Mouse (Mus musculus) liver (tissue): ENCODE measurements at regions not wholly inside any gene's neighbourhood (a gene's known extent, or its start where the extent isn't known, plus 50 kb on each side); places are given as distances from the start of the nearest gene placed in this dataset.

Experiments used
- DNase-seq: peaks from one replicate; pipeline ENCODE4 v3.0.0-alpha.2; 2020; ENCODE audit warnings: mixed read lengths

DNA sequence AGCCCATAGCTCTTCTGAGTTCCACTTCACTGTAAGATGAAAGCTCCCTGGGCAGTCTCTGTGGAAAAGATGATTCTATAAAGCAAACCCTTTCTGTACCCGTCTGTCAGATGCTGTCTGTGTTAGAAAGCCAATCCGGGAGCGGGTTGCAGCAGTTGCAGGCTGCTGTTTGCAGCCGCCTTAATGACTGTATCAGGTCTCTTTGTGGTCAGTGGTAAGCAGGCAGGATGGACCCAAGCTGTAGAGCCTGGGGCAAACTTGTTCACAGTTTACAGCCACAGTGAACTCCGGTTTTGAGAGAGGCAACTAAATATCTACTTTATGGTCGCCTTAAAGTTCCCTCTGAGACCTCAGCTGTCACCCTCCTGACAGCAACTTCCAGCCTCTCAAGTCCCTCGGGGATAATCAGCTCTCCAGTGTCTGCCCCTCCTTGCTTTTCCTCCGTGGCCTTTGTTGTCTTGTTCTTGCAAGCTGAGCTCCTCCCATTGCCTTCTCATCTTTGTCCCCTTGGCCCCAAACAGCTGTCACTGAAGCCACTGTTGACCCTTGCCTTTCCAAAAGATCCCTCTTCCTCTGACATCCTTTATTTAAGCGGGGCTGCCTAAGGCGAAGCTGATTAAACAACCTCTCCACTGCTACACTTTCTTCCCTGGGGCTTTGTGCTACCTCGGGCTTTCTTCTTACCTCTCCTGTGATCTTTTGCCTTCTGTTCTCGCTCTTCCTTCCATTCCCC, 565.1 kb downstream of the Bnc2 start:
- DNase-seq = no peak

DNA sequence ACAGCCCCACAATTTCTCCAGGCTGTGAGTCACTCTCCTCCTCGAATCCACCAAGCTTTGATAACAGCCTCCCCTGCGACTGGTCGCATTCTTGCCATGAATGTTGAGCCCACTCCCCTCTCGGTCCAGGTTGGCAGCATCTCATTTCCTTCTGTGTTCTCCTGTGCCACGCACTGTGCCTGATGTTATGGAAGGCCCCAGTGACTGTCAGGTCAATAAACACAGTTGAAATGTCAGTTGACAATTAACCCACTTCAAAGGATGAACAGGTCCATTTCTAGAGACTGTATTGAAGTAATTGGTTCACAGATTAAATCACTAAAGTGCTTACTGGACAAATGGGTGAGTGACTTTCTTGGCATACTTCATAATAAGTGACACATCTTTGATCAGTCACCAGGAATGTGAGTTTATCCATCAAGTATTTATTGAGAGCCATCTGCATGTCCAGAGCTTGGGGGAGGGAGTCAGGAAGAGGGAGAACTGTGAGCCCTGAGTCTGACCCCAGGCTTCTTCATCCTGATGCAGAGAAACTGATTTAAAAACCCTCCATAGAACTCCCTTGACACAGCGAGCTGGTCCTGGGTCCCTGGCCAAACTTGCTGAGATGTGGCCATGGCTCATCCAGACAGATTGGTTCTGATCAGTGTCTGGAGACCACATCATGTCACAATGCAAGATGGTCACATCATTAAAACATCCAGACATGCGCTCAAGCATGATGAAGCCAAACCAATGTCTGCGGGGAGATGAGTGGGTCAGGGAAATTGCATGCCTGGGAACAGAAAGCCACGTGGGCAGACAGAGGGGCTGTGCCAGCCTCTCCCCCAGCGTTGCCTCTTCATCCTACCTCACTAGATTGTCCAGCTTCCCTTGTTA, 560.7 kb downstream of the Bnc2 start:
- DNase-seq = no peak

DNA sequence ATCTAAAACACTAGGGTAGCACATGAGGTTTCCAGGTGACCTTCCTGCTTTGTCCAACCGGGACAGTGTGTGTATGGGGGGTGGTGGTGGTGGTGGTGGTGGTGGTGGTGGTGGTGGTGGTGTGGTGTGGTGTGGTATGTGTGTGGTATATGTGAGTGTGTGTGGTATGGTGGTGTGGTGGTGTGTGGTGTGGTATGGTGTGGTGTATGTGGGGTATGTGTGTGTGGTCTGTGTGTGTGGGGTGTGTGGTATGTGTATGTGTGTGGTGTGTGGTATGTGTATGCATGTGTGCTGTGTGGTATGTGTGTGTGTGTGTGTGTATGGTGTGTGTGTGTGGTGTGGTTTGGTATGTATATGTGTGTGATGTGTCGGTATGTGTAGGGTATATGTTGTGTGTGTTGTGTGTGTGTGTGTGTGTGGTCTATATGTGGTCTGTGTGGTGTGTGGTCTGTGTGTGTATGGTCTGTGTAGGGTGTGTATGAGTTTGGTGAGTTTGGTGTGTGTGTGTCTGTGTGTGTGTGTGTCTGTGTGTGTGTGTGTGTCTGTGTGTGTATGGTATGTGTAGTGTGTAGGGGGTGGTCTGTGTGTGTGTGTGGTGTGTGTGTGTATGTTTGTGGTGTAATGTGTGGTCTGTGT, 556.7 kb downstream of the Bnc2 start:
- no peak for DNase-seq

DNA sequence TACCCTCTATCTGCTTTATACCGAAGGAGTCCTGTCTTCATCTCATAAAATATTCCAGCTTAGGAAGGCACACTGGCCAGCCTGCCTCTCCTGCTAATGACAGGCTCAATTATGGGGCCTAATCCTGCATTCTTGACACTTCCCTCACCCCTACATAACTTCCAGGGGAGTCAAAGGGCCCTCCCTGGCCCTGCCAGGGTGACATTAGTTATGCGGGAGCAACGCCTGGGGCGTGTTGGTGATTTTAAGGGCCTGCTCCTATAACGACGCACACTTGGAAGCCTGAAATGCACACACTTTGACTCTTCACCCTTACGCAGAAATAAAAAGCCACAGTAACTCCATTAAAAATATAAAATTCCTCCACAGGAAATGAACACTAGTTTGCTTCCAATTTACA, 555.5 kb downstream of the Bnc2 start:
- no peak for DNase-seq

DNA sequence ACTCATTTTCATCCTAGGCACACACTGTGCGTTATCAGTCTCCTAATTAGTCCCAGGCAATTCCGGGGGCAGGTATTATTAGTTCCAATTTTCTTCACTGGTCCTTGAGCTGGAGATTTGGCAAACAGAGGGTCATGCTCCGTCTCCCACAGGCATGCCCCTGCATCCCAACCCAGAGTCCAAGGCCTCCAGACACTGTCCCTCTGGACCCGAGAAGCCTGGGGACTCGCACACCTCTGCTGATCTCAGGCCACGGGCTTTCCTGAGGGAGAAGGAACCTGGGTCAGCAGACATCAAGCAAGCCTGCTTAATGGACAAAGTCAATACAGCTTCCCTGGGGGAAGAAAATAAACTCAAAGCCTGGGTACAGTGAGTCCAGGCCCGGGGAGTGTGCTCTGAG, 554.7 kb downstream of the Bnc2 start:
- DNase-seq = no peak

DNA sequence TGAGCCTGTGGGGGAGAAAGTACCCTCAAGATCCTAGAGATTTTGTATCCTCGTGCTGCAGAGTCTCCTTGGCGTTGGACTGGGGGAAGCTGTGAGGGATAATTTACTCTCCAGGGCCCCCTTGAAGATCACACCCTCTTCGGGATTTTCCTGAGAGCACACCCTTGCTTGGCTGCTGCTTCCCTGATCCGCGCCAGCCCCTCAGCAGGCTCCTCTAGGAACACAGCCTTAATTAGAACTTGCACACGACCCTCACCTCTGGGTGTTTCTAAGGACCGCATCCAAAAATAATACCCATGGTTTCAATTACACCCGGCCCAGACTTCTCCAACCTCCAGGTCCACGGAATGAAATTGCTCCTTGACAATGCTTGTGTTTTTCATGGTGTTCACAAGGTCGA, 553.6 kb downstream of the Bnc2 start:
- no peak for DNase-seq

DNA sequence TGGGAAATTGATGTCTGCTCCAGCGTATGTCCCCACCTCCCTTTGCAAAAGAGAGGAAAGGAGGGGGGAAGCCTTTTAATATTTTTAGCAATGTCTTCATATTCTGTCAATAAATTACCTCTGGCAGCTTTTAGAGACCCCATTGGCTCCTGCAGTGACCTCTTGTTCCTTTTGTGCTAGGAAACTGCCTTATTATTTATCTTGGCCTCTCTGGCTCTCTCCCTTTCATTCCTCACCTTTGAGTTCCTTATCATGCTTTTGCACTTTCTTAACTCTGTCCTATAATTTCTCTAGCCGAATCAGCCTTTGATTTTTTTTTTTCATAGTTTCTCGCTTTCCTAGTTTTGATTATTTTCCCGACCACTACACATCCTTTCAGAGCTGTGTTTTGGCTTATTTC, 548.7 kb downstream of the Bnc2 start:
- DNase-seq = no peak

DNA sequence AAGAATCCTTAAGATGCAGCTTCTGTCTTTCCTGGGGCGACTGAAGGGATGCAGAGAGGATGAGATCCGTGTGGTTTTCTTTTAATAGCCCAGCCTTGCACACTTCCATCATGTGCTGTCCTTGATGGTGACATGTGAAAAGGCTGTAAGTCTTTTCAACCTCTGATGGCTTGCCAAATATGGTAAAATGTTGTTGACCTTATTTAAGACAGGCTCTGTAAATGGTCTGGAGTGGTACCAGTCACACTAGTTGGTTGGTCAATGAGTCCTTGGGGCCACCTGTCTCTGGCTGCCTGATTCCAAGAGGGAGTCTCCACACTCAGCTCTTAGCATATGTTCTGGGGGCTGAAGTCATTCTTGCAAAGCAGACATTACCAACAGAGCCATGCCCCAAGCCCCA, 547.7 kb downstream of the Bnc2 start:
- DNase-seq = no peak

DNA sequence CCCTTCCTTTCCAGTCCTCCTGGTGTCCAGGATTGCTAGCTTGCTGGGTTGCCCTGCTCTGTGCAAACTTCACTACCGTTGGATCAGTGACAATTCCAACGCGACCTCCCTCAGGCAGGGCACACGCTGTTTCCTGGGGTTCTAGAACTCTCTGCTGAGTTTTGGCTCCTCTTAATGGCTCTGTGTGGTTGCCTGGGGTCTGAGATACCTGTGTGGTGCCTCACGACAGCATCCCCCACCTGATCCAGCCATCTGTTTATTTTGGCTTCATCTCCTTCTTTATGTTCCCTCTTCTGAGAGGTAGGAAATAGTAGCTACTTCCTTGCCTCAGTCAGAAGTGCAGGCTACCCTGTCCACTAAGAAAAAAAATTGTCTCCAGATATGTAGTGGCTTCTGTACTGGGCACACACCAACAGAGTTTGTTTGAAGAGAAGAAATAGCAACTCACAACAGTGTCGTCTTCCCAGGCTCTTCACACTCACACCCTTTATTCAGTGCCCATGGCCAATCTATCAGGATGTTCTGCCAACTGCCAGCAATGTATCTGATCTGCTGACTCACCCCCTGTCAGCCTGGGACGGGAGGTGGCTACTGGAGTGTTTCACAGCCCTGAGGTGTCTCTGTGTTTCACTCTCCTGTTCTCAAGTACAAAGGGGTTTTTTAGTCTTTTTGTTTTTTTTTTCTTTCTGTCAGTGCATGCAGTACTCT, 544.1 kb downstream of the Bnc2 start:
- no peak for DNase-seq

DNA sequence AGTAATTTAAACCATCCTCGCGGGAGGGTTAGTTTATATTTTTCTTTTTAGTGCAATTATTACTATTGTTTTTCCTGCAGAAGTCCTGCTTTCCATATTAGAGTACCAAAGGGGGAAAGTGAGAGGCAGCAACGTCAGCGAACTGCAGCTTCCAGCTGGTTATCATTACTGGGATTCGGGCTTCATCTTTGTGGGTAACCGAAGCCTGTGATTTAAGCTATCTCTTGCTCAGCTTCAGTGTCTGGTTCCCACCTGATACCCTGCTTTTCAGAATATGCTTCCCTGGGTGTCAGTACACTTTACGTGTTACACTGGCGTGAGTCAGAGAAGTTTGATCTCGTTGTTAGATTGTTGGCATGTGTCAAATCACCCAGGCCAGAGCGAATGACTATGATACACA, 539.3 kb downstream of the Bnc2 start:
- DNase-seq = no peak

DNA sequence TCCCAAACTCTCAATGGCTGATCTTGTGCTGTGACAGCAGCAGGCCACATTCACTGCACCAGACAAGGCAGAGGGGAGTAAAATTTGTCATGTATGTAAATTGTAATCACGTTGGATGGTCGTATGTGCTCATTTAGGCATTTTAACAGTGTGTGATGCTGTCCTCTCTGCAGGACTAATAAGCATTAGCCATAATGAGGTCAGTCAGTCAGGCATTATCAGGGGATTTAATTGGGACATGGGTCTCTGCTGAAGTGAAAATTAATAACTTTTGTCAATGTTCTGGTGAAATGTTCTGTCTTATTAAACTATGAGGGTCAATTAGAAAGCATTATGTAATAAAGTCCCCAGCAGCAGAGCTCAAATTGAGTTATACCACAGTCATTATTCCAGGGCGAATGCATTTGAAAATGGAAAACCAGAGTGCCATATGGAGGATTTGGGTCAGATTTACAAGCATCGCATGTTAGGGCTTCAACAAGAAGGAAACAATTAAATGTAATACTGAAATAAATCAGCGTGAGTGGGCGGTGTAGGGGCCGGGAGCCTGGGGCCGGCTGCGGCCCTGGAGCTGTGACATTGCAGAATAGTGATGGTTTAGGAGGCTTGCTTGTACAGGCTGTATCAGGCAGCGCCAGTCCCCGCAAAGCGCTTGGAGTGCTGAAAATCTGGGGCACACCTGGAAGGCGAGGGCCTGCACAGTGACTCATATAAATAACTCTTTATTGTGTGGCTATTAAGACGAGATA, 537.7 kb downstream of the Bnc2 start:
- DNase-seq = no peak

DNA sequence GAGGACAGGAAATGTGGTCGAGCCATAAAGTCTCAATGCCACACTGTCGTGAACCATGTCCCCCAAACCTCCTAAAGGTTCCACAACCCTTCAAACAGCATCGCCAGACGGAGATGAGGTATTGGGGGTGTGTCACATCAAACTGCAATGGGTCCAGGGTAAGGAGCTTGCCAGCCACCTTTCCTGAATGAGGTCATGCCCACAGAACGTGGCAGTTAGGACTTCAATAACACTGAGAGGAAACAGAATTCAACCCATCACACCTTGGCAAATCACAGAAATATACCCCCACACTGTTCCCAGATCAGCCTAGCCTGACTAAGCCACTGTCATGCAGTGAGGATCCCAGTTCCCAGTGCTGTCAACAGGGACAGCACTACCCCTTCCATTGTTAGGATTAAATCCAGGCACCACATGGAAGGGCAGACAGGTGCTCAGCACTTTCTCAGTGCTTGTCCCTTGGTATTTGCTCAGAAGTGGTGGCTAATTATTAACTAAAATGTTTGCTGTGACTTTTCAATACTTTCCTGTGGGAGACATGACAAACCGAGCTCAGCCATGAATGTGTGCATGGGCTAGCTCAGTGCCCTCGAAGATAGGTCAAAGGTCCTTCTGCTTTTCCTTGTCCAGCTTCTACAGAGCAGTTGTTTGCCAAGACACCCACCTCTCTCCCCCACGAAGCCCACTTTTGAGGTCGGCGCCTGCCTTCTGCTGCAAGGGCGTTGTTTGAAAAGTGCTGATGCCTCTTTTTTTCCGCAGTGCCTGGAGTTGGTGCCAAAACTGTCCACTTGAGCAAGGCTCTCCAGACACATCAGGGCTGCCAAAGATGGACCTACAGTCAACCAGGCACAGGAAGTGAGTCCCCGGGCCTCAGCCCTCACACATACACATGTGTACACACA, 525.7 kb downstream of the Bnc2 start:
- no peak for DNase-seq

DNA sequence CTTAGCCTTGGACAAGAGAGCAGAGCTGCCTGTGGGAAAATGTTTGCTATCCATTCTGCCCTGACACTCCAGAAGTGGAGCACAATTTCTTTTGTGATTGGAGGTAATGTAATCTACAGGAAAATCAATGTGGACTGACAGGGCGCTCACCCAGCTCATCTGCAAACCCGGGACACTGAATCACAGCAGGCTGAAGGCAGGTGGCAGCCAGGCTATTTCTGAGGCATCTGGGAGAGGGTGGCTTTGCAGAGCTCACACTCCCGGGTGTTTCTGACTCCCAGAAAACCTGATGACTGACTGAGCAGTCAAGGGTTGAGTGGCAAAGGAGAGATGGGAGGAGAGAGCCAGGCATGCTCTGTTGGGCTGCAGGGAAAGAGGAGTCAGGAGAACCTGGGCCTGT, 524.4 kb downstream of the Bnc2 start:
- no peak for DNase-seq

DNA sequence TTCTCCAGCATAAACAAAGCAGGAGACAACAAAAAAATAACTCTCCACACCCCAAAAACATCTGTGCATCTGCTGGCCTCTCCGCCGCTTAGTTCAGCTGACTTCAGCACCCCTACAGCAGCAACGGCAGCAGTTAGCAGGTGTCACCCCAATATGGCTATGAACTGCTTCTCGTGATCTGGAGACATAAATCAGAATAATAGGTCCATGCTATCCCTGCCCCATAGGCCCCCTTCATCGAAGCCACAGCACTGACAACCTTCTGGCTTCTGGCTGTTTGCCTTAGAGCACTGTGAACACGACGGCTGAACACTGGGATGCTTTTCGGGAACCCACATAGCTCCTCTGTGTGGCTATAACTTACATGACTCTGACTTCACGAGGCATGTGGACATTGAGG, 523.8 kb downstream of the Bnc2 start:
- no peak for DNase-seq

DNA sequence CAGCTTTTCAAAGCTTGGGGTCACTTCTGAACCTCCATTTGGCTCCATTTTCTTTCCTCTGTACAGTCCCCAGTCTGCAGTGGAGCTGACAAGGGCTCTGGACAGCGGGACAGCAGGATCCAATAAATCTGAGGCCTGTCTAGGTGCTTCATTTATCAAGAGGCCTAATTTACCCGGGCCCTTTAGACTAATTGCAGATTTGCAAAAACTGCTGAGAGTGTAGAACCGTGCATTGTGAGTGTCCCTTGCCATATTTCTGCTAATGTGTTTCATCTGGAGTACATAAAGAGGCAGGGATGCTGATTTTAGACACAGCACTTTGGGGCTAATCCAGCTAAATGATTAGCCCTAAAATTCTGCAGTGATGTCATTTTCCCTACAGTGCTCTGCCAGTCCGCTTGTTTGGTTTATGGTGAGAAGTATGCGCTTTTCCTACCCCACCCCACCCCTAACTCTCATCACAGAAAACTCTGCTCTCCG, 523.1 kb downstream of the Bnc2 start:
- DNase-seq = no peak

DNA sequence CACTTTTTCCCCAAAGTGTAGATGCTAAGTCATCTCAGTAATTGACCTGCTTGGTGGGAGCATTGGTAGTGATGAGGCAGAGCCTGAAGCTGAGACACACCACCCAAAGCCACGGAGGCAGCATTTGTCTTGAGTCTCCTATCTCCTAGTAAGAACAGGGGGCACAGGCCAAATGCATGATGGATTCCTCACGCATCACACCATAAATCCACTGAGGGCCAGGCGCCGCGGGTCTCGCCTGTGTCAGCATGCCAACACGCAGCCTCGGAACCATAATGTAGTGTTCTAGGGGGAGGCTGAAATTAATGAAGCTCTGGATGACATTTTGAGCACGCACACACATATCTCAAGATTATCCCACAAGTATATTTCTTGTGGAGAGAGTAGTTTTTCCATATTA, 521.5 kb downstream of the Bnc2 start:
- no peak for DNase-seq

DNA sequence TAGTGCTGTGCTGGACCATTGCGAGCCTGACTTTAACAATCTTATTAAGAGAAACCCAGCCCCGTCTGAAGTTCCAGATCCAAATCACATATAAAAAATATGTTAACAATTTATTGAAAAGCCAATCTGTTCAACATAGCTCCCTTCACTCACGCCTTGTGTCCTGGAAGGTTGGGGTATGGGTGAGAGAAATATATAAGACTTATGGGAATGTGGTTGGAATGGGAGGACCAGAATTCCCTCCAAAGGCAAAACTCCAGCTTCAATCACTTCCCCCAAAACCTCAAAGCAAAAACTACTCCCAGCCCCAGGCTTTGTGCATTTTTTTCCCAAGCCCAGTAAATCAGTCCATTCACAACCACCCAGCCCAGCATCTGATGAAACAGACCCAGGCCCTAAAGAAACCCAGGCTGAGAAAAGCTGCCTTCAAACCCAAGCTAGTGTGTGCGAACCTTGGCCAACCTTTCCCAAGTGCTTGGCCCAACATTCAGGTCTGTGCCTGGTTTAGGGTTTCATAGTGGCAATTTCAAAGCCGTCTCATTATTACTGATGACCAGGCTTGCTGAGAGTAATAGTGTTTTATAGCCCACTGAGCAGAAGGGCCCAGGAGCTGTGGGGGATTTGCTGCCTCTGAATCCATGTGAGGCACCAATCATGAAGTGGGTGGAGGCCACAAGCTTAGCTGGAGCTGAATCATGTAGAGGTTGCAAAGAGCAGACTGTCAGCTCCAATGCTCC, 517.0 kb downstream of the Bnc2 start:
- no peak for DNase-seq

DNA sequence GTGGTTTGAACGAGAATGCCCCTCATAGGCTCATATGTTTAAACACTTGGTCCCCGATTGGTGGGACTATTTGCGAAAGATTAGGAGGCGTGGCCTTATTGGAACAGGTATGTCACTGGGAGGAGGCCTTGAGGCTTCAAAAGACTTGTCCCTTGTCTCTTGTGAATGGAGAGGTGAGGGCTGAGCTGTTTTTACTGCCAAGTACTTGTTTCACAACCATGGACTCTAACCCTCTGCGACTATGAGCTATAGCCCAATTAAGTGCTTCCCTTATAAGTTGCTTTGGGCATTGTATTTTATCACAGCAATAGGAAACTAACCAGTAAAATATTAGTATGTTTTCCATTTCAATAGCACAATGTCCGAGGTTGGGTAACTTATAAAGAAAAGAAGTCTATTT, 511.7 kb downstream of the Bnc2 start:
- DNase-seq = no peak

DNA sequence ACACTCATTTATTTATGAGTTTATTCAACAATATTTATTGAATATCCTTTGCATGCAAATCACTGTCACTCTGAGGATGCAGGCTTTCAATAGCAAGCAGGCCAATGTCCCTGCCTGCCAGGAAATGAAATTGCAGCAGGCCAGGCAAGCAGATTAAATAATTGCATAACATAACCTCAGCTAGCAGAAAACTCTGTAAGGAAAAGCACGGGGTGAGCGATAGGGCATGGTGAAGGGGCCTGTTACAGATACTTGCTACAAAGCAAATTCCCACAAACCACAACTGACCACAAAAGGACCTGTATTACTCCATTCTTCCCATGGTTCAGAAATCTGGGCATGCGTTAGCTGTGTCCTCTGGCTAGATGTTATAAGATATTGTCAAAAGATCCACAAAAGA, 509.8 kb downstream of the Bnc2 start:
- DNase-seq = no peak

DNA sequence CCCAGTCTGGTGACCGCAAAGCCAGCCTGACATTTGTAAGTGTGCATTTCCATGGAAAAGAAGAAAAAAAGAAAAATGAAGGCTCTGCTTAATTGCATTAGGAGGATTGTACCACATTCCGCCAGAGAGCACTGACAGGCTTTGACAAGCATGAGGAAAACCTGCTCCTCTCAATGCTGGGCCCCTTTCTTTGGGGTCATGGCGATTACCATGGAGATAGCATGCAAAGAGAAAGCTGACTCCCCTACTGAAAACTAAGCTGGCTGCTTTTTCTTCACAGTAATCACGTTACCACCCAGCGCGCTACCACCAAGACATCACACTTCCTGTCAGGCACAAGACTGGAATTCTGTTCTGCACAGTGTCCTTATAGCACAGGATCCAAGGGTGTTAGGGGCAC, 502.2 kb downstream of the Bnc2 start:
- no peak for DNase-seq

DNA sequence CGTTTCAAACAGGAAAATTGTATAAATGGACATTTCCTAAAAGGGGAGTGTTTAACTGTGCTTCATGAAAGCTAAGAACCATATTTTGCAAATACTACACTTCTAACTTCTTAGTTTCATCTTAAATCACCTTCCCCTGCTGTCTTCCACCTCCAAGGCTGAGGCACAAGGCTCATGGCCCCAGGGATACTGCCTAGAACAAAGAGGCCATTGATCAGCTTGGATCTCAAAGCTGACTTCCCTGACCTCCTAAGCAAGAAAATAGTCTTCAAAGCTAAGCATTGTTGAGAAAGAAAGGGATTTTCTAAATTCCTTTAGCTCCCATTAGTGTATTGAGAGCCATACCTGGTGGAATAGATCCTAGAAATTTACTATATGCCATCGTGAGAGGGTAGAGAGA, 501.6 kb downstream of the Bnc2 start:
- no peak for DNase-seq
